Mouse (Mus musculus): ENCODE measurements around the gene Rnf126.

Gene Rnf126

GRCm38 (mm10) chr10:79793051-79793737 lies 26.4 kb upstream of the Rnf126 start, which contains the start of gene Palm:
Gene Palm, plus strand, starts transcription at chr10:79793572.
- peak; percentile 84 for DNase-seq (ENCODE audit: low read depth, low spot score)

GRCm38 (mm10) chr10:79792339-79793040 lies 25.7 kb upstream of the Rnf126 start:
- no peak for DNase-seq (ENCODE audit: low read depth, low spot score)

GRCm38 (mm10) chr10:79790861-79791260 lies 24.1 kb upstream of the Rnf126 start, which contains the start of gene Prss57:
Gene Prss57, minus strand, starts transcription at chr10:79790961.
- DNase-seq (ENCODE audit: low read depth, low spot score) = no peak

- no peak for DNase-seq (ENCODE audit: low read depth, low spot score)
These were observed 22.8 kb upstream of the Rnf126 start for GRCm38 (mm10) chr10:79789581-79789980.

GRCm38 (mm10) chr10:79788386-79789158 lies 21.8 kb upstream of the Rnf126 start:
- peak; percentile 81 for DNase-seq (ENCODE audit: low read depth, low spot score)

- peak; percentile 63 for DNase-seq (ENCODE audit: low read depth, low spot score)
These were observed 17.4 kb upstream of the Rnf126 start for GRCm38 (mm10) chr10:79783920-79784800.

- DNase-seq (ENCODE audit: low read depth, low spot score) = no peak
These were observed 16.3 kb upstream of the Rnf126 start for GRCm38 (mm10) chr10:79783050-79783449.

- DNase-seq (ENCODE audit: low read depth, low spot score) = no peak
These were observed 15.2 kb upstream of the Rnf126 start for GRCm38 (mm10) chr10:79781956-79782355.

GRCm38 (mm10) chr10:79781139-79781538 lies 14.4 kb upstream of the Rnf126 start:
- no peak for DNase-seq (ENCODE audit: low read depth, low spot score)

GRCm38 (mm10) chr10:79780664-79781015 lies 13.9 kb upstream of the Rnf126 start:
- peak; percentile 66 for DNase-seq (ENCODE audit: low read depth, low spot score)

GRCm38 (mm10) chr10:79779784-79780663 lies 13.3 kb upstream of the Rnf126 start:
- peak; percentile 97 for DNase-seq (ENCODE audit: low read depth, low spot score)

GRCm38 (mm10) chr10:79779193-79779592 lies 12.4 kb upstream of the Rnf126 start:
- DNase-seq (ENCODE audit: low read depth, low spot score) = no peak

- peak; percentile 54 for DNase-seq (ENCODE audit: low read depth, low spot score)
These were observed 11.3 kb upstream of the Rnf126 start for GRCm38 (mm10) chr10:79778006-79778405.

GRCm38 (mm10) chr10:79777103-79777531 lies 10.4 kb upstream of the Rnf126 start, which contains the start of gene Fstl3:
Gene Fstl3, plus strand, starts transcription at chr10:79777272.
- peak; percentile 53 for DNase-seq (ENCODE audit: low read depth, low spot score)

GRCm38 (mm10) chr10:79774486-79775279 lies 7.9 kb upstream of the Rnf126 start:
- DNase-seq (ENCODE audit: low read depth, low spot score) = no peak

GRCm38 (mm10) chr10:79773208-79773607 lies 6.5 kb upstream of the Rnf126 start:
- DNase-seq (ENCODE audit: low read depth, low spot score) = no peak

- no peak for DNase-seq (ENCODE audit: low read depth, low spot score)
These were observed 5.6 kb upstream of the Rnf126 start for GRCm38 (mm10) chr10:79772320-79772719.

- DNase-seq (ENCODE audit: low read depth, low spot score) = no peak
These were observed 2.6 kb upstream of the Rnf126 start for GRCm38 (mm10) chr10:79769329-79769728.

GRCm38 (mm10) chr10:79768400-79768799 lies 1.6 kb upstream of the Rnf126 start:
- peak; percentile 81 for DNase-seq (ENCODE audit: low read depth, low spot score)
